Mouse (Mus musculus) right cerebral cortex, postnatal 36 days (tissue): Measurements from ENCODE around the gene Cyct.

Experiments used
- DNase-seq, 2 experiments: peaks; one replicate each; pipeline ENCODE4 v3.0.0; 2022; ENCODE audit warnings: low spot score in 2 of 2, mixed read lengths in 1 of 2

The Cyct gene

GRCm38 (mm10) chr2:76338215-76339156 is 21.8 kb downstream of the Cyct start, which contains the start of gene Pde11a:
Gene Pde11a (minus strand): TSS chr2:76338774.
- no peak for DNase-seq

GRCm38 (mm10) chr2:76334596-76334995 is 25.7 kb downstream of the Cyct start:
- no peak for DNase-seq

- DNase-seq: no peak
These were observed 28.0 kb downstream of the Cyct start for GRCm38 (mm10) chr2:76332161-76332805.

DNA sequence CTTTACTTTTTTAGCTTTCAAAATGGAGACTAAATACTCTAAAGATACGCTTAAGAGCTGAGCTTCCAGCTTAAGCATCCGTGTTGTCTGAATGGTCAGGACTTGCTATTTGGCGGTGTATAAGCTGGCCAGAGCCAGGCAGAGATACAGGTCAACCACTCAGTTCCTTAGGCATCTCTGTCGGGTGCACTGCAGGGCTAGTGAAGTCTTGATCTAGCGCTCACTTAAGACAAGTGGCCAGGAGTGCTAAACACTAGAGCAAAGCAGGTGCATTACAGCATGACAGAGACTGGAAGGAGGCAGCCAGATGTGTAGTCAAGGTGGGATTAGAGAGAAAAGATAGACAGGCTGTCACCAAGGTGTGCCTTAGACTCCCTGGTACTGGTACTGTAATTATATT is 30.2 kb downstream of the Cyct start:
- no peak for DNase-seq

GRCm38 (mm10) chr2:76326161-76326560 is 34.1 kb downstream of the Cyct start:
- DNase-seq: no peak

GRCm38 (mm10) chr2:76324463-76324862 is 35.8 kb downstream of the Cyct start:
- DNase-seq: no peak

GRCm38 (mm10) chr2:76323185-76323875 is 36.9 kb downstream of the Cyct start:
- peak in 1 of 2 experiments; percentile 19 for DNase-seq

DNA sequence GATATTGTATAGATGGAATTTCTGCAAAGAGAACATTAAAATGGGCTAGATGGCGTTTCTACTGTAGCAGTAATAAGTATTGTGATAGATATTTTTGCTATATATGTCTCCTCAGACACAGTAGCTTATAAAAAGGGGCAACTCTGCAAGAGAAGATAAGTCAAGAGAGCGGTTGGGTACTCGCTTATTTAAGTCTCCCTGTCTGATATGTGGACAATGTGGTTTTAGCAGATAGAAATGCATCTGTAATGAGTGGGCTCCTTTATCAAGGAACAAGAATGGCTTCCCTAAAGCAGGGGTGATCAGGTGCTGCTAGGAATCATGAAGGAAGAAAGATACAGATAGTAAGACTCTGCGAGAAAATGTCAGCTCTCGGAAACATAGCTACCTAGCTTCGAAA is 39.9 kb downstream of the Cyct start:
- DNase-seq: no peak

GRCm38 (mm10) chr2:76319231-76319630 is 41.0 kb downstream of the Cyct start:
- DNase-seq: no peak
